Mouse (Mus musculus): ENCODE measurements around the gene 1700030K09Rik. TPM values are rescaled to one million over a fixed set of nuclear protein-coding genes. Genes with fewer than 3 reads are reported as not detected.

The 1700030K09Rik gene
- polyA plus RNA-seq, 1 experiment from 2014 or later: 14.6 TPM

DNA sequence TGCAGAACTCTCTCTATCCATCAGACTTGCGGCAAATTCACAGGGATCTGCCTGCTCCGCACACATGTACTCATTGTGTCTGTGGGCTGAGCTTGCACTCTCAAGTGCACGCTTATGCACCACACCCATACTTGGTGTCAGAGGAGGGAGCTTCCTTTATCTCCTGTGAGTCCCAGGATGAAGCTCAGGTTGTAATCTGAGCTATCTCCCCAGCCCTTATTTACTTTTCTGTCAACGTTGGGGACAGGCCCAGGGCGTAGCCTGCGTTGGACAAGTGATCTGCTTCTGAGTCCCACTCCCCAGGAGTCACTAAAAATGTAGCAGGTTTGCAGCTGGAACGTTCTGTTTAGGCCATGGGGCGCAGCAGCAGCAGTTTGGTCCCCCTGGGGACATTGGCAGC lies 7.8 kb downstream of the 1700030K09Rik start:
- H3K36me3 ChIP-seq (ENCODE audit: control insufficient read depth, insufficient read depth, low read length): peaks cover 59% of the 10 kb centered on the region
- no peaks in the 10 kb centered on the region for H3K4me1 ChIP-seq (ENCODE audit: control insufficient read depth, insufficient read depth, low read length)
- no peak for ATAC-seq (ENCODE audit: low FRiP score, low TSS enrichment)
- no peak overlapping the region for H3K9ac ChIP-seq (ENCODE audit: low read depth, low read length)
- 79% methylated on average over 8 of the region's 8 CpGs for WGBS
- H3K27ac ChIP-seq (ENCODE audit: low read depth, low read length): no peak overlapping the region
- H3K4me2 ChIP-seq (replicated peaks; ENCODE audit: low read depth, low read length): no peak overlapping the region
- no peak overlapping the region for H3K4me3 ChIP-seq (ENCODE audit: low read length)
- no peaks in the 10 kb centered on the region for H3K27me3 ChIP-seq (ENCODE audit: control insufficient read depth, insufficient read depth, low read length)
- no peaks in the 10 kb centered on the region; the same call in 1 of the 2 replicates for H3K9me3 ChIP-seq (ENCODE audit: control insufficient read depth, low read length)

DNA sequence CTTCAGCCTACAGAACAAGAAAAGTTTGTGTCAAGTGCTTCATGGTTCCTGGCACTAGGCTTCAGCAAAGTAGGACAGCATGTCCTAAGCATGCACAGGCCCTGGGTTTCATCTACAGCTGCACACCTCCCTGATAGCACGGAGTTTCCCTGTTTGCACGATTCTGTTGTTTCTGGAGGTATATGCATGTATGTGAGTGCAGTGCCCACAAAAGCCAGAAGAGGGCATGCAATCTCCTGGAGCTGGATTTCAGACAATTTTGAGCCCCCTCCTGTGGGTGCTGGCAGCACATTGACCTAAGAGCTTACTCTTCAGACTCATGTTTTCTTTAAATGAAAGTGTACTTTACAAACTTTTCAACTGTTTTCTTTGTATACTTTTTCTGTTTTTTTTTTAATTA lies 10.2 kb downstream of the 1700030K09Rik start:
- Histone ChIP-seq H3K9me3 (ENCODE audit: control insufficient read depth, low read length) (no peaks in the 10 kb centered on the region; the same call in 1 of the 2 replicates), H3K4me2 (replicated peaks; ENCODE audit: low read depth, low read length) (no peak overlapping the region), H3K4me3 (ENCODE audit: low read length) (no peak overlapping the region), H3K27ac (ENCODE audit: low read depth, low read length) (no peak overlapping the region), H3K9ac (ENCODE audit: low read depth, low read length) (no peak overlapping the region), H3K36me3 (ENCODE audit: control insufficient read depth, insufficient read depth, low read length) (peaks cover 65% of the 10 kb centered on the region), H3K27me3 (ENCODE audit: control insufficient read depth, insufficient read depth, low read length) (no peaks in the 10 kb centered on the region), H3K4me1 (ENCODE audit: control insufficient read depth, insufficient read depth, low read length) (no peaks in the 10 kb centered on the region)
- WGBS: 98% methylated on average over 2 of the region's 2 CpGs
- ATAC-seq (ENCODE audit: low FRiP score, low TSS enrichment): no peak

DNA sequence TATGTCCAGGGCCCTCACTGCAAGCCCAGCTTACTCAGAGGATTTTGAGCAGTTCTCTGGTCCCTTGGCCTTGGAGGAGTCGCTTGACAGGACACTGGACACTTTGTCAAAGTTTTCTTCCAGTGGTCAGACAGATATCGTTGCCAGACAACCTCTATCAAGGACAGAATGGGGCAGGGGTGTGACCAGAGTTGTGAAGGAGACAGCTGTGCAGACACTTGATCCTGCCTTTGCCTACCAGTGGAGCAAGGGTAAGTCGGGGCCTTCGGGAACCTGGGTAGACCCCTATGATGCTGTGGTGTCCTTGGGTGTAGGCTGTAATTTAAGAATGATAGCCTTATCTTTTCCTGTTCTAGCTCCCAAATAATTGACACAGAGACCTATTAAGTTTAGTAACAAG lies 11.6 kb downstream of the 1700030K09Rik start:
- no peak overlapping the region for H3K9ac ChIP-seq (ENCODE audit: low read depth, low read length)
- no peak overlapping the region for H3K27ac ChIP-seq (ENCODE audit: low read depth, low read length)
- WGBS: 86% methylated on average over 4 of the region's 4 CpGs
- no peak overlapping the region for H3K4me3 ChIP-seq (ENCODE audit: low read length)
- no peak for ATAC-seq (ENCODE audit: low FRiP score, low TSS enrichment)
- peaks cover 66% of the 10 kb centered on the region for H3K36me3 ChIP-seq (ENCODE audit: control insufficient read depth, insufficient read depth, low read length)
- H3K27me3 ChIP-seq (ENCODE audit: control insufficient read depth, insufficient read depth, low read length): no peaks in the 10 kb centered on the region
- H3K4me1 ChIP-seq (ENCODE audit: control insufficient read depth, insufficient read depth, low read length): no peaks in the 10 kb centered on the region
- H3K4me2 ChIP-seq (replicated peaks; ENCODE audit: low read depth, low read length): no peak overlapping the region
- no peaks in the 10 kb centered on the region; the same call in 1 of the 2 replicates for H3K9me3 ChIP-seq (ENCODE audit: control insufficient read depth, low read length)

DNA sequence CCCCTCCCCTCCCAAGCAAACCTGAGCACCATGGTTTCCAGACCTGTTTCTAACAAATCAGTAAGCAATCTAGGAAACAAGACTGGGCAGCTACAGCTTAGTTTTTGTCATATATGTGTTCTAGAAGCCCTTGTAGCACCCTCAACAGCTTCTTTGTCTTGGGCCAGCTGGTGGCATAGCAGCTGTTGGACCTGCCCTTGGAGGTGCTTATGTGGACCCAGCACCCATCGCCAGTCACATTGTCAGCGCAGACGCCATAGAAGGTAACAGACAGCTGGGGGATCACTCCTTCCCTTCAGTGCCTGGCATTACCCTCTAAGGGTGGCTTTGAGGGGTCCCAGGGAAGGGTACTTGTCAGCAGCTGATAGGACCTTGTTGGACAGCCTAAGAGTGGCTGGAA lies 14.1 kb downstream of the 1700030K09Rik start:
- Histone ChIP-seq H3K9ac (ENCODE audit: low read depth, low read length) (no peak overlapping the region), H3K4me3 (ENCODE audit: low read length) (no peak overlapping the region), H3K9me3 (ENCODE audit: control insufficient read depth, low read length) (no peaks in the 10 kb centered on the region; the same call in 1 of the 2 replicates), H3K27me3 (ENCODE audit: control insufficient read depth, insufficient read depth, low read length) (no peaks in the 10 kb centered on the region), H3K4me2 (replicated peaks; ENCODE audit: low read depth, low read length) (no peak overlapping the region), H3K27ac (ENCODE audit: low read depth, low read length) (no peak overlapping the region), H3K4me1 (ENCODE audit: control insufficient read depth, insufficient read depth, low read length) (no peaks in the 10 kb centered on the region), H3K36me3 (ENCODE audit: control insufficient read depth, insufficient read depth, low read length) (peaks cover 71% of the 10 kb centered on the region)
- no peak for ATAC-seq (ENCODE audit: low FRiP score, low TSS enrichment)
- 92% methylated on average over 3 of the region's 3 CpGs for WGBS

- peaks cover 74% of the 10 kb centered on the region for H3K36me3 ChIP-seq (ENCODE audit: control insufficient read depth, insufficient read depth, low read length)
- 91% methylated on average over 6 of the region's 6 CpGs for WGBS
Measured at GRCm38 (mm10) chr8:72458457-72458856, 14.8 kb downstream of the 1700030K09Rik start.

GRCm38 (mm10) chr8:72459881-72460533 lies 16.3 kb downstream of the 1700030K09Rik start:
- no peak overlapping the region for H3K4me3 ChIP-seq (ENCODE audit: low read length)
- no peaks in the 10 kb centered on the region for H3K9me3 ChIP-seq (ENCODE audit: control insufficient read depth, low read length)
- no peaks in the 10 kb centered on the region for H3K27me3 ChIP-seq (ENCODE audit: control insufficient read depth, insufficient read depth, low read length)
- no peak overlapping the region for H3K4me2 ChIP-seq (replicated peaks; ENCODE audit: low read depth, low read length)
- ATAC-seq (ENCODE audit: low FRiP score, low TSS enrichment): no peak
- no peaks in the 10 kb centered on the region for H3K4me1 ChIP-seq (ENCODE audit: control insufficient read depth, insufficient read depth, low read length)
- no peak overlapping the region for H3K9ac ChIP-seq (ENCODE audit: low read depth, low read length)
- H3K36me3 ChIP-seq (ENCODE audit: control insufficient read depth, insufficient read depth, low read length): peaks cover 77% of the 10 kb centered on the region
- H3K27ac ChIP-seq (ENCODE audit: low read depth, low read length): no peak overlapping the region
- WGBS: 92% methylated on average over 4 of the region's 4 CpGs

More at GRCm38 (mm10) chr8:72458457-72458856, 14.8 kb downstream of the 1700030K09Rik start:
- ATAC-seq (ENCODE audit: low FRiP score, low TSS enrichment): no peak
- Histone ChIP-seq H3K27ac (ENCODE audit: low read depth, low read length) (no peak overlapping the region), H3K9me3 (ENCODE audit: control insufficient read depth, low read length) (no peaks in the 10 kb centered on the region; the same call in 1 of the 2 replicates), H3K27me3 (ENCODE audit: control insufficient read depth, insufficient read depth, low read length) (no peaks in the 10 kb centered on the region), H3K4me3 (ENCODE audit: low read length) (no peak overlapping the region), H3K4me2 (replicated peaks; ENCODE audit: low read depth, low read length) (no peak overlapping the region), H3K9ac (ENCODE audit: low read depth, low read length) (no peak overlapping the region), H3K4me1 (ENCODE audit: control insufficient read depth, insufficient read depth, low read length) (no peaks in the 10 kb centered on the region)

DNA sequence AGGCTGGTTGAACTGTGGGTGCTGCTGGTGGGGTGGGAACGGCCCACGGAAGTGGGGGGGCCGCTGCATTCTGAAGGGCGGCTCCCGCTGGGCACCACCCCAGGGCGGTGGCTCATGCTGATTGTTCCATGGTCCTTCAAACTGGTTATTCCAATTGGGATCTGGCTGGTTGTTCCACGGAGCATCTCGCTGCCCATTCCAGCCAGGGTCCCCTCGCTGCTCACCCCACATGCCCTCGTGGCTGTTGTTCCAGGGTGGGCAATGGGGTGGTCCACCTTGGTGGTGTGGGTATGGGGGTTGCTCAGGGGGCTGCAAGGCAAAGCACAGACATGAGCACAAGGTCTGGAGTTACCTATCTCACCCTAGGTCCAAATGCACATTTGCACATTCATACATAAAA lies 20.5 kb downstream of the 1700030K09Rik start:
- ATAC-seq (ENCODE audit: low FRiP score, low TSS enrichment): no peak
- Histone ChIP-seq H3K9me3 (ENCODE audit: control insufficient read depth, low read length) (no peaks in the 10 kb centered on the region), H3K4me1 (ENCODE audit: control insufficient read depth, insufficient read depth, low read length) (no peaks in the 10 kb centered on the region), H3K4me2 (replicated peaks; ENCODE audit: low read depth, low read length) (no peak overlapping the region), H3K27me3 (ENCODE audit: control insufficient read depth, insufficient read depth, low read length) (no peaks in the 10 kb centered on the region), H3K27ac (ENCODE audit: low read depth, low read length) (no peak overlapping the region), H3K36me3 (ENCODE audit: control insufficient read depth, insufficient read depth, low read length) (peaks cover 99% of the 10 kb centered on the region), H3K4me3 (ENCODE audit: low read length) (no peak overlapping the region), H3K9ac (ENCODE audit: low read depth, low read length) (no peak overlapping the region)
- 96% methylated on average over 10 of the region's 10 CpGs for WGBS

- Histone ChIP-seq H3K9ac (ENCODE audit: low read depth, low read length) (no peak overlapping the region), H3K4me3 (ENCODE audit: low read length) (no peak overlapping the region), H3K36me3 (ENCODE audit: control insufficient read depth, insufficient read depth, low read length) (peaks cover 90% of the 10 kb centered on the region), H3K9me3 (ENCODE audit: control insufficient read depth, low read length) (no peaks in the 10 kb centered on the region), H3K27me3 (ENCODE audit: control insufficient read depth, insufficient read depth, low read length) (no peaks in the 10 kb centered on the region), H3K4me1 (ENCODE audit: control insufficient read depth, insufficient read depth, low read length) (0 out of 2 replicates have a peak, but pooled peaks cover 5% of the 10 kb centered on the region), H3K4me2 (replicated peaks; ENCODE audit: low read depth, low read length) (no peak overlapping the region), H3K27ac (ENCODE audit: low read depth, low read length) (no peak overlapping the region)
- no peak for ATAC-seq (ENCODE audit: low FRiP score, low TSS enrichment)
- WGBS: 97% methylated on average over 2 of the region's 2 CpGs
Measured at GRCm38 (mm10) chr8:72469243-72469642, 25.6 kb downstream of the 1700030K09Rik start.

DNA sequence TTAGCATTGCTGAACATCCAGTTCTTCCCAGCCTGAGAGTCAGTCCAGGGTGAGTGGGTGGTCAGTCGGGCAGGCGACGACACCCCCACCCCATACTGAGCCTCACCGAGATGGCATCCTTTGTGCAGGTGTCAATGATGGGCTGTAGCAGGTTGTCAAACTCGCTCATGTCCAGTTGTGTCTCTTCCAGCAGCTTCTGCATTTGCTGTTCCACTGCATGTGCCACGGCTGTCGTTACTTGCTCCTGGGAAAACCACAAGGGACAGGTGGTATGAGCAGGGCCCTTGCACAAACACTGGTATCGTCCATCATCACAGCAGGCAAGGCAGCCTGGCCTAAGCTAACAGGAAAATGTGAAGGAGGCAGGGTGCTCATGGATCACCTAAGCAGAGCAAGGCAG lies 26.3 kb downstream of the 1700030K09Rik start:
- H3K4me1 ChIP-seq (ENCODE audit: control insufficient read depth, insufficient read depth, low read length): 0 out of 2 replicates have a peak, but pooled peaks cover 6% of the 10 kb centered on the region
- no peaks in the 10 kb centered on the region for H3K9me3 ChIP-seq (ENCODE audit: control insufficient read depth, low read length)
- H3K4me3 ChIP-seq (ENCODE audit: low read length): no peak overlapping the region
- no peak overlapping the region for H3K4me2 ChIP-seq (replicated peaks; ENCODE audit: low read depth, low read length)
- no peak for ATAC-seq (ENCODE audit: low FRiP score, low TSS enrichment)
- H3K9ac ChIP-seq (ENCODE audit: low read depth, low read length): no peak overlapping the region
- H3K36me3 ChIP-seq (ENCODE audit: control insufficient read depth, insufficient read depth, low read length): peaks cover 83% of the 10 kb centered on the region
- no peak overlapping the region for H3K27ac ChIP-seq (ENCODE audit: low read depth, low read length)
- 94% methylated on average over 8 of the region's 8 CpGs for WGBS
- no peaks in the 10 kb centered on the region for H3K27me3 ChIP-seq (ENCODE audit: control insufficient read depth, insufficient read depth, low read length)
